Mouse (Mus musculus) MEL (cell line): ENCODE measurements at regions not wholly inside any gene's neighbourhood (a gene's known extent, or its start where the extent isn't known, plus 50 kb on each side); places are given as distances from the start of the nearest gene placed in this dataset.

Source experiments
- DNase-seq: peaks from one replicate; pipeline ENCODE4 v3.0.0; 2011; ENCODE audit warnings: low read depth, low spot score
- H3K27ac ChIP-seq: 2 replicates; pipeline ENCODE4 v1.5.1; 2012; ENCODE audit warnings: low read depth, mild to moderate bottlenecking, control low read depth, low read length, moderate library complexity; ENCODE audit not compliant: control insufficient read depth
- H3K27me3 ChIP-seq, 2 experiments: fragments of 150-350 bp in 1 of 2; sonication (generic) in 1 of 2; 2 replicates each; pipeline ENCODE4 v1.6.1; 2012; ENCODE audit warnings: low read length in 2 of 2, mild to moderate bottlenecking in 2 of 2, improper control_type of control experiment in 1 of 2, moderate library complexity in 1 of 2; ENCODE audit not compliant: insufficient read depth in 2 of 2, control insufficient read depth in 1 of 2
- H3K36me3 ChIP-seq, 2 experiments: 2 replicates each; pipeline ENCODE4 v1.6.1; 2012 to 2014; ENCODE audit warnings: low read length in 2 of 2, improper control_type of control experiment in 1 of 2, inconsistent platforms in 1 of 2, mild to moderate bottlenecking in 1 of 2; ENCODE audit not compliant: insufficient read depth in 2 of 2, control insufficient read depth in 1 of 2
- H3K4me1 ChIP-seq, 2 experiments: fragments of 150-350 bp in 1 of 2; sonication (generic) in 1 of 2; 2 replicates each; pipeline ENCODE4 v1.6.1; 2012; ENCODE audit warnings: low read length in 2 of 2, improper control_type of control experiment in 1 of 2, mild to moderate bottlenecking in 1 of 2; ENCODE audit not compliant: insufficient read depth in 2 of 2, control insufficient read depth in 1 of 2
- H3K4me3 ChIP-seq, 2 experiments: fragments of 150-350 bp in 1 of 2; sonication (generic) in 1 of 2; 2 replicates each; pipeline ENCODE4 v1.5.1; 2012; ENCODE audit warnings: low read depth in 2 of 2, low read length in 2 of 2, mild to moderate bottlenecking in 2 of 2, moderate library complexity in 2 of 2, control low read depth in 1 of 2, improper control_type of control experiment in 1 of 2; ENCODE audit not compliant: control insufficient read depth in 1 of 2, insufficient read depth in 1 of 2
- H3K79me2 ChIP-seq: 2 replicates; pipeline ENCODE4 v1.6.1; 2012; ENCODE audit warnings: mild to moderate bottlenecking, low read length, moderate library complexity; ENCODE audit not compliant: control insufficient read depth, poor library complexity, insufficient read depth
- H3K9ac ChIP-seq: 2 replicates; pipeline ENCODE4 v1.6.1; 2012; ENCODE audit warnings: low read depth, mild to moderate bottlenecking, control low read depth, low read length, moderate library complexity; ENCODE audit not compliant: control insufficient read depth, poor library complexity, severe bottlenecking
- H3K9me3 ChIP-seq: fragments of 150-350 bp; sonication (generic); replicated peaks from 2 replicates; pipeline ENCODE4 v1.6.1; 2012; ENCODE audit warnings: mild to moderate bottlenecking, low read length, improper control_type of control experiment, moderate library complexity; ENCODE audit not compliant: insufficient read depth
- BHLHE40 ChIP-seq: IDR thresholded peaks from 2 replicates; pipeline ENCODE4 v1.6.1; 2012; ENCODE audit warnings: low read depth, mild to moderate bottlenecking, inconsistent platforms, low read length, improper control_type of control experiment, borderline replicate concordance
- CTCF ChIP-seq, 3 experiments: IDR thresholded peaks in 2 of 3; conservative IDR thresholded peaks in 1 of 3; 2 replicates each; pipeline ENCODE4 v1.5.1; 2011 to 2012; ENCODE audit warnings: low read length in 3 of 3, low read depth in 2 of 3, mild to moderate bottlenecking in 2 of 3, improper control_type of control experiment in 1 of 3, inconsistent platforms in 1 of 3, mixed read lengths in 1 of 3, moderate library complexity in 1 of 3; ENCODE audit not compliant: control insufficient read depth in 1 of 3, insufficient read depth in 1 of 3, poor library complexity in 1 of 3, severe bottlenecking in 1 of 3
- ELF1 ChIP-seq: IDR thresholded peaks from 2 replicates; pipeline ENCODE4 v1.6.1; 2014; ENCODE audit warnings: low read depth, mild to moderate bottlenecking, inconsistent platforms, low read length, improper control_type of control experiment, moderate library complexity
- EP300 ChIP-seq, 2 experiments: IDR thresholded peaks; 2 replicates each; pipeline ENCODE4 v1.6.1; 2011; ENCODE audit warnings: improper control_type of control experiment in 2 of 2, low read length in 2 of 2, low read depth in 1 of 2, mild to moderate bottlenecking in 1 of 2
- GATA1 ChIP-seq: IDR thresholded peaks from 2 replicates; pipeline ENCODE4 v1.6.1; 2011; ENCODE audit warnings: low read depth, low read length, improper control_type of control experiment
- JUND ChIP-seq: IDR thresholded peaks from 2 replicates; pipeline ENCODE4 v1.6.1; 2011; ENCODE audit warnings: low read depth, mild to moderate bottlenecking, improper control_type of control experiment, low read length
- KAT2A ChIP-seq: conservative IDR thresholded peaks from 2 replicates; pipeline ENCODE4 v1.6.1; 2012; ENCODE audit warnings: low read depth, low read length, improper control_type of control experiment, inconsistent platforms
- MEF2A ChIP-seq: IDR thresholded peaks from 2 replicates; pipeline ENCODE4 v1.6.1; 2014; ENCODE audit warnings: low read depth, mild to moderate bottlenecking, inconsistent platforms, low read length, improper control_type of control experiment; ENCODE audit not compliant: poor library complexity, insufficient replicate concordance, severe bottlenecking; ENCODE audit errors: extremely low read depth
- MYB ChIP-seq: IDR thresholded peaks from 2 replicates; pipeline ENCODE4 v1.6.1; 2011; ENCODE audit warnings: mild to moderate bottlenecking, low read depth, low read length, improper control_type of control experiment
- MYC ChIP-seq: IDR thresholded peaks from 2 replicates; pipeline ENCODE4 v1.6.1; 2011; ENCODE audit warnings: low read depth, mild to moderate bottlenecking, low read length, improper control_type of control experiment, moderate library complexity
- NELFE ChIP-seq: IDR thresholded peaks from 2 replicates; pipeline ENCODE4 v1.6.1; 2011; ENCODE audit warnings: low read depth, low read length, improper control_type of control experiment
- POLR2AphosphoS5 ChIP-seq: IDR thresholded peaks from 2 replicates; pipeline ENCODE4 v1.6.1; 2012; ENCODE audit warnings: low read depth, borderline replicate concordance, mild to moderate bottlenecking, inconsistent platforms, low read length, moderate library complexity, mixed read lengths
- RAD21 ChIP-seq: IDR thresholded peaks from 2 replicates; pipeline ENCODE4 v1.6.1; 2011; ENCODE audit warnings: mild to moderate bottlenecking, low read depth, low read length, improper control_type of control experiment
- SMC3 ChIP-seq: IDR thresholded peaks from 2 replicates; pipeline ENCODE4 v1.6.1; 2011; ENCODE audit warnings: low read depth, low read length, improper control_type of control experiment
- TAL1 ChIP-seq: IDR thresholded peaks from 2 replicates; pipeline ENCODE4 v1.6.1; 2012; ENCODE audit warnings: mild to moderate bottlenecking, inconsistent platforms, low read length, moderate library complexity, mixed read lengths
- TBP ChIP-seq: IDR thresholded peaks from 2 replicates; pipeline ENCODE4 v1.8.0; 2011; ENCODE audit warnings: low read depth, low read length, improper control_type of control experiment
- UBTF ChIP-seq: IDR thresholded peaks from 2 replicates; pipeline ENCODE4 v1.6.1; 2012; ENCODE audit warnings: low read depth, mild to moderate bottlenecking, inconsistent platforms, low read length, improper control_type of control experiment, moderate library complexity, borderline replicate concordance; ENCODE audit not compliant: insufficient read depth
- USF2 ChIP-seq, 2 experiments: IDR thresholded peaks; 2 replicates each; pipeline ENCODE4 v1.6.1; 2011 to 2012; ENCODE audit warnings: improper control_type of control experiment in 2 of 2, low read length in 2 of 2, borderline replicate concordance in 1 of 2, inconsistent platforms in 1 of 2, low read depth in 1 of 2, mild to moderate bottlenecking in 1 of 2; ENCODE audit not compliant: insufficient read depth in 1 of 2
- ZKSCAN1 ChIP-seq: IDR thresholded peaks from 2 replicates; pipeline ENCODE4 v1.6.1; 2012; ENCODE audit warnings: low read depth, mild to moderate bottlenecking, inconsistent platforms, low read length, improper control_type of control experiment, moderate library complexity
- ZMIZ1 ChIP-seq: IDR thresholded peaks from 2 replicates; pipeline ENCODE4 v1.6.1; 2012; ENCODE audit warnings: low read depth, mild to moderate bottlenecking, inconsistent platforms, low read length, improper control_type of control experiment, moderate library complexity

DNA sequence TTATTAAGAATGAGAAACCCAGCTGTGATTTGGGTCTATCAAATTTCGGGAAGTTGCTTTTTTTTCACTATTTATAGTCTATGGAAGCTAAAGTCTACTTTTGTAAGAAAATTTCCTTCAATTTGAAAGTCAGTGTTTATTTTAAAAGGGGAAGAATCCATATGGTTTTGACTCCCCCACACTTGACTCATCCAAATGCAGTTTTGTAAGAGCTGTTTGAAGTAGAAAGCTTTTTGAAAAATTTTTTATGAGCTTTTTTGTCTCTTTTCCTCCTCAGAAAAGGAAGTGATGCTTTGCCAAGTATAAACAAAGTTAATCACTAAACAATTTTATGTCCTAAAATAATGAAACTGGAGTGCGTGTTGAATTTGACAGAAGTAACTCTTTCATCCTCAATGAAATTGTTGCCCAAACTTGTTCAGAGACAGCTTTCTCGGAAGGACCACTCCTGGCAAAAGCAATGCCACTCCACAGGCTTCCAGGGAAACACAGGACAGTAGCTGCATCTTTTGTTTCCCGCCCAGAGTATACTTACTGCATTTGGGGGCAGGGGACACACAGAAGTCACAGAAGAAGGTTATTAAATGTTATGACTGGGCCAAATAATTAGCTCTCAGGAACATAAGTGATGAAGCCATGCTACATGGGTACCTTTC, 196.4 kb upstream of the Dcn start:
- no peak overlapping the region for H3K4me3 ChIP-seq
- no peaks in the 10 kb centered on the region for H3K9me3 ChIP-seq
- no peaks in the 10 kb centered on the region for H3K27me3 ChIP-seq
- no peak for TF ChIP-seq ZKSCAN1
- no peak for TF ChIP-seq USF2 (IDR thresholded peaks at IDR 0.05; ENCODE audit: borderline replicate concordance in 1 of 2, insufficient read depth in 1 of 2, low read depth in 1 of 2, low read length in 2 of 2)
- TF ChIP-seq ZMIZ1, result no peak
- no peak for TF ChIP-seq POLR2AphosphoS5
- TF ChIP-seq MYB, result no peak
- TF ChIP-seq NELFE, result no peak
- TF ChIP-seq RAD21, result no peak
- no peak for TF ChIP-seq GATA1
- TF ChIP-seq JUND, result no peak
- TF ChIP-seq CTCF (IDR thresholded peaks at IDR 0.05 in 2 of 3, conservative IDR thresholded peaks at IDR 0.05 in 1 of 3; ENCODE audit: control insufficient read depth in 1 of 3, insufficient read depth in 1 of 3, low read depth in 2 of 3, low read length in 3 of 3, poor library complexity in 1 of 3, severe bottlenecking in 1 of 3), result no peak
- TF ChIP-seq KAT2A, result no peak
- no peak for TF ChIP-seq SMC3
- TF ChIP-seq TAL1, result no peak
- TF ChIP-seq EP300 (IDR thresholded peaks at IDR 0.05; ENCODE audit: low read depth in 1 of 2, low read length in 2 of 2), result no peak
- no peak for TF ChIP-seq UBTF
- no peak for TF ChIP-seq ELF1
- no peak for TF ChIP-seq TBP
- TF ChIP-seq BHLHE40, result no peak
- no peak for TF ChIP-seq MYC
- TF ChIP-seq MEF2A, result no peak
- H3K4me1 ChIP-seq, result no peaks in the 10 kb centered on the region
- DNase-seq, result no peak
- no peak overlapping the region for H3K9ac ChIP-seq
- H3K27ac ChIP-seq, result no peak overlapping the region
- H3K79me2 ChIP-seq, result no peaks in the 10 kb centered on the region
- no peaks in the 10 kb centered on the region for H3K36me3 ChIP-seq
